Mouse (Mus musculus): Measurements from ENCODE around the gene Fam83e. TPM values are rescaled to one million over a fixed set of nuclear protein-coding genes. Genes with fewer than 3 reads are reported as not detected.

Fam83e gene
- polyA plus RNA-seq, 1 experiment from 2014 or later, result 2.0 TPM

DNA sequence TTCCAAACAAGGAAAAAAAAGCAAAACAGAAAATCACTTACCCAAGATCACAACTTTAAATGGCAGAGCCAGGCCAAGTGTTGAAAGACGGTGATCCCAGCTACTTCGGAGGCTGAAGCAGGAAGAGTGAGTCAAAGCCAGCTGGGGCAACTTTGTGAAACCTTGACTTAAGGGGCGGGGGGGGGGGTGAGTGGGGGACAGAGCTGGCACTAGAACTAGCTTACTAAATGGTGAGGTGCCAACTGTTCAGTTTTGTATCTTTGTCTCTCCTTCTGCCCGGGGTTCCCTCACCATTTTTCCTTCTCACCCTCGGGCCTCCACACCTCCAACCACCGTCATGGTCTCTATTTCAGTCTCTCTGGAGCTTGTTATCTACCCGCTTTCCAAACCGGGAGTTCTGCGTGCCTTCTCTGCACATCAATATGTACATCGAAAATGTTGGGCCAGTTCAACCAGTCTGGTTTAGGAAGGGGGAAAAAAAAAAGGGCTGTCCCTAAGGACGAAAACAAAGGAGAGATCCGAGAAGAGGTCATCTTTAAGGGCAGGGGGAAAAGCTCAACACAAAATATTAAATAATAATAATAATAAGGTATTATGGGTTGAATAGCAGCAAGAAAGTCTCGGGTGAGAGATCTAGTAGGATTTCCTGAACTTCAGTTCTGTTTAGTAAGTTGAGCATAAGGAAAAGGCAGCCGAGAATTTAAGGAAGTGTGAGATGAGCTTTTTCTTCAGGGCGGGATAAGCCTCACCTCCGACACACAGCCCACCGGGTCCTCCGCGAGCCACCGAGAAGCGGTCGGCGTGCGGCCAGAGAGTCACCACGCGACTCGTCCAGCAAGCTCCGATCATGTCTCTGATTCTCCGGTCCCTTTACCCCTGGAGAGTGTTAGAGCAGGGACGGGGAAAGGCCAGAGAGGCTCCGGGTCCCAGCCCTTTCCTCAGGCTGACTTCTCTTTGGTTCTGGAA is 3.8 kb upstream of the Fam83e start:
- H3K4me1 ChIP-seq (replicated peaks; ENCODE audit: control insufficient read depth, insufficient read depth, low read length), result peaks cover 35% of the 10 kb centered on the region
- H3K27ac ChIP-seq (ENCODE audit: low read length), result peak overlapping the region; percentile 86
- no peaks in the 10 kb centered on the region for H3K27me3 ChIP-seq (ENCODE audit: control insufficient read depth, insufficient read depth, low read depth, low read length)
- H3K4me3 ChIP-seq (ENCODE audit: low read length), result peak overlapping the region; percentile 73
- peak overlapping the region; percentile 89 for H3K9ac ChIP-seq (ENCODE audit: low read length)
- no peaks in the 10 kb centered on the region for H3K9me3 ChIP-seq (ENCODE audit: control insufficient read depth, low read length)
- peak overlapping the region; percentile 88 for H3K4me2 ChIP-seq (ENCODE audit: low read depth, low read length)
- 8% methylated on average over 31 of the region's 31 CpGs for WGBS
- ATAC-seq (ENCODE audit: low read depth), result peak; percentile 15; the same call in 1 of the 2 replicates
- peaks cover 33% of the 10 kb centered on the region for H3K36me3 ChIP-seq (ENCODE audit: control insufficient read depth, insufficient read depth, low read length)

DNA sequence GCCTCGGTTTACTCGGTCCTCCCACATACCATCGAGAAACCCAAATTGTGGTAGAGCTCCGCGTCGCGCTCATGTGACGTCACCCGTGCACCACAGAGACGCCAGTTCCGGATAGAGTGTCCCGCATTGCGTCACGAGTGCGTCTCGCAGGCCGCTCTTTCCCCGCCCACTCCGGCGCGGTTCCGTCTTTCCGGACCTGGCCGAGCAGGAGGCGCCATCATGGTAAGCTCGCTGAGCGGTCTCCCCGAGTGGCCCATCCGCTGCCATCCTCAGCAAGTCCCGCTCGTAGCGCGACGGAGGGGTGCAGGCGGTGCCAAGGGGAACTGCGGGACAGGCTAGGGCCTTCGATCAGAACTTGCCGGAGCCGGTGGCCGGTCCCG is 3.1 kb upstream of the Fam83e start, which contains the start of gene Sphk2:
TSS of gene Sphk2 (minus strand) at position 85 of the 380 bp plus-strand sequence.
- Histone ChIP-seq H3K27me3 (ENCODE audit: control insufficient read depth, insufficient read depth, low read depth, low read length) (no peaks in the 10 kb centered on the region), H3K9ac (ENCODE audit: low read length) (peak within 1 kb of the TSS; percentile 93), H3K36me3 (ENCODE audit: control insufficient read depth, insufficient read depth, low read length) (peaks cover 27% of the 10 kb centered on the region), H3K4me1 (replicated peaks; ENCODE audit: control insufficient read depth, insufficient read depth, low read length) (peaks cover 33% of the 10 kb centered on the region), H3K9me3 (ENCODE audit: control insufficient read depth, low read length) (no peaks in the 10 kb centered on the region), H3K27ac (ENCODE audit: low read length) (peak within 1 kb of the TSS; percentile 86), H3K4me2 (ENCODE audit: low read depth, low read length) (peak within 1 kb of the TSS; percentile 88), H3K4me3 (ENCODE audit: low read length) (peak within 1 kb of the TSS; percentile 73)
- ATAC-seq (ENCODE audit: low read depth), result peak; percentile 79
- under 1% methylated on average over 41 of the region's 41 CpGs for WGBS

DNA sequence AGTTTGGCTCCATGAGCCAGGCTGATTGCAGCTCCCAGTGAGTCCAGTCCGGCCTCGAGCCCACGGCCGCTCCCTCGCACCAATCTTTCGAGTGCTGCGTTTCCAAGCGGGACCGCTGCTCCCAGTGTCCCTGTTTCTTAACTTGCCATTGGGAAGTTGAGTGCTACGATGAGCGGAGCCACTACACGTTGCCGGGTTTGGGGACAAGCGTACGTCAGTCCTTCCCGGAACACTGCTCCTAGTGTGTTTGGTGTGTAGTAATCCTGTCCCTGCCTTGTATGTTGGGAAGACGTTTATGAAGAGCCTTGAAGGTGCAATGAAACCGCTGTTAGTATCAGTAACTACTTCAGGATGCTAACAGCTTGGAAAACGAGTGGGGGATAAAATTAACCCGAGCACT is 2.7 kb upstream of the Fam83e start:
- H3K27ac ChIP-seq (ENCODE audit: low read length), result peak overlapping the region; percentile 81
- ATAC-seq (ENCODE audit: low read depth), result no peak; the same call in 1 of the 2 replicates
- peak overlapping the region; percentile 93 for H3K9ac ChIP-seq (ENCODE audit: low read length)
- peak overlapping the region; percentile 73 for H3K4me3 ChIP-seq (ENCODE audit: low read length)
- WGBS, result under 1% methylated on average over 20 of the region's 20 CpGs
- peaks cover 32% of the 10 kb centered on the region for H3K4me1 ChIP-seq (replicated peaks; ENCODE audit: control insufficient read depth, insufficient read depth, low read length)
- no peaks in the 10 kb centered on the region for H3K9me3 ChIP-seq (ENCODE audit: control insufficient read depth, low read length)
- peak overlapping the region; percentile 86 for H3K4me2 ChIP-seq (ENCODE audit: low read depth, low read length)
- peaks cover 23% of the 10 kb centered on the region for H3K36me3 ChIP-seq (ENCODE audit: control insufficient read depth, insufficient read depth, low read length)
- no peaks in the 10 kb centered on the region for H3K27me3 ChIP-seq (ENCODE audit: control insufficient read depth, insufficient read depth, low read depth, low read length)

DNA sequence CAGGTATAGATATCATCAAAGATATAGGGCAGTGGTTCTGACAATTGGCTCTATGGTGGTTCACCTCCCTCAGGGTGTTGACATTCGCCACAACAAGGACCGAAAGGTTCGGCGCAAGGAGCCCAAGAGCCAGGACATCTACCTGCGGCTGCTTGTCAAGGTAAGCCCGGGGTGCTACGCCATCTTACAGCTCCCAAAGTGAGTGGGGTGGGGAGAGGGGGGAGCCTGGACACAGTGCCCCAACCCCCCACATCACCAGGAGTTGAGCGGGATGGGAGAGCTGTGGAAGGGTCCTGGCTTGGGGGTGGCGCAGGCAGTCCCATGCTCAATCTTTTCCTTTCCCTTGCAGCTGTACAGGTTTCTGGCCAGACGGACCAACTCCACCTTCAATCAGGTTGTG is 1.8 kb upstream of the Fam83e start:
- Histone ChIP-seq H3K27me3 (ENCODE audit: control insufficient read depth, insufficient read depth, low read depth, low read length) (no peaks in the 10 kb centered on the region), H3K27ac (ENCODE audit: low read length) (no peak overlapping the region), H3K4me2 (ENCODE audit: low read depth, low read length) (peak overlapping the region; percentile 86), H3K9ac (ENCODE audit: low read length) (peak overlapping the region; percentile 93), H3K9me3 (ENCODE audit: control insufficient read depth, low read length) (no peaks in the 10 kb centered on the region), H3K36me3 (ENCODE audit: control insufficient read depth, insufficient read depth, low read length) (peaks cover 24% of the 10 kb centered on the region), H3K4me1 (replicated peaks; ENCODE audit: control insufficient read depth, insufficient read depth, low read length) (peaks cover 29% of the 10 kb centered on the region), H3K4me3 (ENCODE audit: low read length) (peak overlapping the region; percentile 73)
- ATAC-seq (ENCODE audit: low read depth), result no peak
- 67% methylated on average over 10 of the region's 10 CpGs for WGBS

DNA sequence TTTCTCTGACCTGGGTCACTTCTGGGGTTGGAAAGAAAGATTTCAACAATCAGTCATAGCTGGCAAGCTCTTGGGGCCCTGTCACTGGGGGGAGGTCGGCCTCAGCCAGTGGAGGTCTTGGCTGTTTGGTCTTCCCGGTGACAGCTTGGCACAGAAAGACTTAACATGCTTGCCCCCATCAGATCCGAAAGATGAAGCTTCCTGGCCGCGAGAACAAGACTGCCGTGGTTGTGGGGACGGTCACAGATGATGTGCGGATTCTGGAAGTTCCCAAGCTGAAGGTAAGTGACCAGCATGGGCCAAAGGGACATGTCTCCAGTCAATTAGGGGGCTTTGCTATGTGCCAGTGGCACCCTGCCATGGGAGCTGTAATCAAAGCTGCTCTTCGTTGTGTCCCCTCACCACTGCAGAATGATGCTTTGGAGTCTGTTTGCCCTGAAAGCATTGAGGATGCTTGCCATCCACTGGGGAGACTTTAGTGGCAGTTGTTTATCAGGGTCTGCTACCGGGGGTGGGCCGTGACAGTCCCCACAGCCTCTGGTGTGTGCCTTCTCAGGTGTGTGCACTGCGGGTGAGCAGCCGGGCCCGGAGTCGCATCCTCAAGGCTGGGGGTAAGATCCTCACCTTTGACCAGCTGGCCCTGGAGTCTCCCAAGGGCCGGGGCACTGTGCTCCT is 1.1 kb upstream of the Fam83e start:
- Histone ChIP-seq H3K4me3 (ENCODE audit: low read length) (peak overlapping the region; percentile 73; the same call in 1 of the 2 replicates), H3K4me1 (replicated peaks; ENCODE audit: control insufficient read depth, insufficient read depth, low read length) (peaks cover 24% of the 10 kb centered on the region), H3K4me2 (ENCODE audit: low read depth, low read length) (peak overlapping the region; percentile 86; the same call in 1 of the 2 replicates), H3K9ac (ENCODE audit: low read length) (peak overlapping the region; percentile 93; the same call in 1 of the 2 replicates), H3K27ac (ENCODE audit: low read length) (no peak overlapping the region), H3K27me3 (ENCODE audit: control insufficient read depth, insufficient read depth, low read depth, low read length) (no peaks in the 10 kb centered on the region), H3K36me3 (ENCODE audit: control insufficient read depth, insufficient read depth, low read length) (peaks cover 28% of the 10 kb centered on the region), H3K9me3 (ENCODE audit: control insufficient read depth, low read length) (no peaks in the 10 kb centered on the region)
- no peak for ATAC-seq (ENCODE audit: low read depth)
- WGBS, result 79% methylated on average over 15 of the region's 16 CpGs

DNA sequence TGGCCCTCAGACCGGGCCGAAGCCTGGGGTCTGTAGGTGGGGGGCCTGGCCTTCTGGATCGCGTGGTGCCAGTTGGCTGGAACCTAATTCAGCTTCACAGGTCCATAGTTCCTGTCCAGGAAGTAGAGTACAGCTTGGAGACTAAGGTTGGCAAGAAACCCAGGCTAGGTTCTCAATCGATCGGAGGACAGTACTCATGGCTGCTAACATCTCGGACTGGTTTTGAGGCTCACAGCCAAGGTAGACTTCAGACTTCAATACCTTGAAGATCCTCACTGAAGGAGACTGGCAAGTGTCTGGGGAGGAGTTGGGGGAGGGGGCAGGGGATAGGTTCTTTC is 191 bp downstream of the Fam83e start:
- no peak overlapping the region for H3K4me3 ChIP-seq (ENCODE audit: low read length)
- no peaks in the 10 kb centered on the region for H3K9me3 ChIP-seq (ENCODE audit: control insufficient read depth, low read length)
- no peak for ATAC-seq (ENCODE audit: low read depth)
- H3K4me2 ChIP-seq (ENCODE audit: low read depth, low read length), result no peak overlapping the region
- H3K27ac ChIP-seq (ENCODE audit: low read length), result peak overlapping the region; percentile 2; the same call in 1 of the 2 replicates
- H3K27me3 ChIP-seq (ENCODE audit: control insufficient read depth, insufficient read depth, low read depth, low read length), result no peaks in the 10 kb centered on the region
- H3K36me3 ChIP-seq (ENCODE audit: control insufficient read depth, insufficient read depth, low read length), result peaks cover 37% of the 10 kb centered on the region
- no peak overlapping the region for H3K9ac ChIP-seq (ENCODE audit: low read length)
- peaks cover 16% of the 10 kb centered on the region for H3K4me1 ChIP-seq (replicated peaks; ENCODE audit: control insufficient read depth, insufficient read depth, low read length)
- 73% methylated on average over 7 of the region's 7 CpGs for WGBS

DNA sequence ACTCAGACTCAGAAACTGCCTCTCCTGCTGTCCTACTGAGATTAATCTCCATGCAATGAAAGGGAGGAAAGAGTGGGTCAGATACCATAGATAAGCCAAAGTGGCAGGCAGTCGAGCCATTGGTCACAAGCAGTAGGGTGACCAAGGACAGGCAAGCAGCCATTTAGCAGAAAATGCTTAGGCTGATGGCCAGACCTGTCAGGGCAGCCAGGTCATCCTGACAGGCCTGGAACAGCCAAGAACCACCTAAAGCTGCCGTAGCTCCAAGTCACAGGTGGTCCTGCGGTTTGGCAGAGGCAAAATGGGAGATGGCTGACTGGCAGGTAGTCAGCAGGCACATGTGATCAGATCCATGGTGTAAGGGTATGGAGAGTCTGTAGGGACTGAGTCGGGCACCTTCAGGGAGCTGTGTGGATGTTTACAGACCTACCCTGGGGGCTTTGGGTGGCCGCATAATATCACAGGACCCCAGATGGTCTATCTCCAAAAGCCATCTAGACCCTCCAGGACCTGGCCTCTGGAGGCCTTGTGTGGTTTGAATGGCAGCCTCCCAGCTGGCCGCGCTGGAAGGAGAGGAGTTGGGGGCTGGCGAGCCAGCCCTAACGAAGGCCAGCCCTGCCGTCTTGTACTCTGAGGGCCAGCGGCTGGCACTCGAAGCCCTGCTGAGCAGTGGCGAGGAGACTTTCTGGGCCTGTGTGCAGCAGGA is 783 bp downstream of the Fam83e start:
- Histone ChIP-seq H3K27ac (ENCODE audit: low read length) (no peak overlapping the region), H3K36me3 (ENCODE audit: control insufficient read depth, insufficient read depth, low read length) (peaks cover 40% of the 10 kb centered on the region), H3K4me3 (ENCODE audit: low read length) (no peak overlapping the region), H3K27me3 (ENCODE audit: control insufficient read depth, insufficient read depth, low read depth, low read length) (no peaks in the 10 kb centered on the region), H3K9me3 (ENCODE audit: control insufficient read depth, low read length) (no peaks in the 10 kb centered on the region), H3K4me2 (ENCODE audit: low read depth, low read length) (no peak overlapping the region), H3K9ac (ENCODE audit: low read length) (0 out of 2 replicates have a peak overlapping the region, but pooled peaks have one; percentile 14), H3K4me1 (replicated peaks; ENCODE audit: control insufficient read depth, insufficient read depth, low read length) (peaks cover 12% of the 10 kb centered on the region)
- WGBS, result 60% methylated on average over 13 of the region's 13 CpGs
- no peak for ATAC-seq (ENCODE audit: low read depth)

DNA sequence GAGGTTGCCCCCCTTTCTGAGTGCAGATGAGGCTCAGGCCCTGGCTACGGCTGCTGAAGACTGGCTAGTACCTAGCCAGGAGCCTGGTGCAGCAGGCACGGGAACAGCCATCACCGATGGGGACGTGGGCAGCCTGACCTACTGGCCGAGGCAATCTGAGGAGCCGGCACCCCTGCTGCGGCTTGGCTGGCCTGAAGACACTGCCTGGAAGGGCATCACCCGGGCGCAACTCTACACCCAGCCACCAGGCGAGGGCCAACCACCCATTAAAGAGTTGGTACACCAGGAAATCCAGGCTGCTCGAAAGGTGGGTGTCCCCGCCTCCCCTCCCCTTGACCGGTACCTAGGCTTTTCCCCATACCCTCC is 1.3 kb downstream of the Fam83e start:
- ATAC-seq (ENCODE audit: low read depth), result no peak
- no peak overlapping the region for H3K27ac ChIP-seq (ENCODE audit: low read length)
- H3K27me3 ChIP-seq (ENCODE audit: control insufficient read depth, insufficient read depth, low read depth, low read length), result no peaks in the 10 kb centered on the region
- no peaks in the 10 kb centered on the region for H3K9me3 ChIP-seq (ENCODE audit: control insufficient read depth, low read length)
- H3K4me3 ChIP-seq (ENCODE audit: low read length), result no peak overlapping the region
- H3K4me1 ChIP-seq (replicated peaks; ENCODE audit: control insufficient read depth, insufficient read depth, low read length), result peaks cover 8% of the 10 kb centered on the region
- peaks cover 40% of the 10 kb centered on the region for H3K36me3 ChIP-seq (ENCODE audit: control insufficient read depth, insufficient read depth, low read length)
- 76% methylated on average over 13 of the region's 13 CpGs for WGBS
- H3K9ac ChIP-seq (ENCODE audit: low read length), result 0 out of 2 replicates have a peak overlapping the region, but pooled peaks have one; percentile 14
- no peak overlapping the region for H3K4me2 ChIP-seq (ENCODE audit: low read depth, low read length)
